Mouse (Mus musculus): ENCODE results near the gene Lrig2.

Lrig2 gene

GRCm38 (mm10) chr3:104511538-104512423 lies at the start of gene Lrig2:
TSS of gene Lrig2 (minus strand) at chr3:104511918.
- DNase-seq (ENCODE audit: extremely low spot score, low read depth, low spot score) = peak; percentile 95

DNA sequence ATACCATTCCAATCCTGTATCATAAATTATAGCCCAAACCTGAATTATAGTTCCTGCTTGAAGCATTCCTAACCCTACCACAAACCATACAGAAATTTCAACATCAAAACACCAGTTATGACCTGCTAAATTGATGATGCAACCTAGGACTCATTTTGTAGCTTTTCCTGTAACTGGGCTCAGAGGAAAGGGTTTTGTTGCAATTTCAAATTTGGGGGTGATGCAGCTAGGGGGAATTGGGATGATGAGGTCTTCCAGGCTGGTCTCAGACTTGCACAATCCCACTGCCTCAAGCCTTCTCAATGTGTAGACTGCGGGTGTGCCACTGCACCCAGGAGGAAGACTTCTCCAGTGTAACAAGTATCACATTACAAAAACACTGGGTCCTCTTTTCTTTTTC lies 44.9 kb upstream of the Lrig2 start:
- no peak for DNase-seq (ENCODE audit: extremely low spot score, low read depth, low spot score)

GRCm38 (mm10) chr3:104550594-104550993 lies 38.9 kb upstream of the Lrig2 start:
- no peak for DNase-seq (ENCODE audit: extremely low spot score, low read depth, low spot score)

- no peak for DNase-seq (ENCODE audit: extremely low spot score, low read depth, low spot score)
Measured at GRCm38 (mm10) chr3:104548367-104549087, 36.8 kb upstream of the Lrig2 start.

DNA sequence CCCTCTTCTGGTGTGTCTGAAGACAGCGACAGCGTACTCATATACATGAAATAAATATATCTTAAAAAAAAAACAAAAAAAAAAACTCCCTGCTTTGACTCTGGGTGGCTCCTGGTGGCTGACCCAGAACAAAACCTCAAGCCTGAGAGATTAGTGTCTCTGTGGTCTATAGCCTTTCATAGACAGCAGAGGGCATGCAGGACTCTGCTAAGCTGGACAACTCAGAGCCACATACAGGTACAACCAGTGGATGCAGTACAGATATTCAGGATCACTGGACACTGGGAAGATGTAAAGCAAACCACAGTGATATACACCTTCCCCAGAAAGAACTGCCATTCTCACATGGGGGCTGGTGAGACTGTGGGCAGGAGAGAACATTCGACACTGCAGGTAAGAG lies 32.1 kb upstream of the Lrig2 start:
- no peak for DNase-seq (ENCODE audit: extremely low spot score, low read depth, low spot score)

DNA sequence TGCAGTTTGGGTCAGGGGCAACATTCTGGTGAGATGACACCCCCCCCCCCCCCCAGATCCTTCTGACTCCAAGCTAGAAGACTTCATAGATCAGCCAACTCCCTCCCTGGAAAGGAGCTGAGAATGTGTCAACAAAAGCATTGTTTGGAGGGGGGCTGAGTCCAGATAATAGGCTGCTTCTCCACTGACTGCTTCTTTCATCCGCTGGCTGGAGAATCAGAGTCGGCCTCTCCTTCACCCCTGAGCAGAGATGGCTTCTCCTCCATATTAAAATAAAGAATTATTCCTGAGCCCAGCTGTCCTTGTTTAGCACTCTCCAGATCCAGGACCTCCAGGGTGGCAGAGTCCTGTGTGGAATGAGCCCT lies 30.3 kb upstream of the Lrig2 start:
- DNase-seq (ENCODE audit: extremely low spot score, low read depth, low spot score) = no peak

DNA sequence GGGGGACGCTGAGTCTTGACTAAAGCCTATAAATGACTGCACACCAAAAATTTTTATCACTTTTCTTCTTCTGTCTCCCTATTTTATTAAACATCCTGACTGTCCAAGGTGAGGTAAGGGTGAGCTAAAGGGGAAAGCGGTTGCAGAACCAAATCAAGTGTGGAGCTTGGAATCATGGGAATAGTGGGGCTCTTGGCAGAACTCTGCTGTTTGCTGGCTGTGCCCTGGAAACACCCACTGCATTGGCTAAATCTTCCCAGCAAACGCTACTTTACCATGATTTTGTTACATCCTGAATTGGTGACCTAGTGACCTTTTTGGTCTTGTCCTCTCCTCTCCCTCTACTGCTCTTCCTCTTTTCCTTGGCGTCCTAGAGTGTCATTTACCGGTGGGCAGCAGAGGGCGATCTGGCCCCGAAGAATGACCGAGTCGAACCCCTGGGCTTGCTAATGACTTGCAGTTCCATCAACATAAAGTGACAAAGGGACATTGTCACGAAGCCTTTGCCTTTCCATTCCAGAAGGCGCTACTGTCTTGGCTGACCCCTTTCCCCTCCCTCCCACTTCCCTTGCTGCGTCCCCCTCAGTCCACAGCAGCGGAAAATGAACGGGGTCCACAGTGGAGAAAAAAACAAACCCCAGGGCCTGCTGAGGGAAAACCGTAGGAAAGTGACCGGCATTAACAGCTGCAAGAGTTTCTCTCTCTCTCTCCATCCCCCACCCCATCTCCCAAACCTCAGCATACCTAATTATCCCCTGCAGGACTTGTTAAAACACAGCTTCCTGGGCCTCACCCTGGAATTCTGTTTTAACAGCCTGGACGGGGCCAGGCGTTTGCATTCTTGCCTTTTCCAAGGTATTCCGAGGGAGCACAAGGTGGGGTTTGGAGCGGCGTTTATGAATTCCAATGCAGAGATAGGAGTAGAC lies 29.7 kb upstream of the Lrig2 start:
- DNase-seq (ENCODE audit: extremely low spot score, low read depth, low spot score) = peak; percentile 69

- DNase-seq (ENCODE audit: extremely low spot score, low read depth, low spot score) = no peak
Measured at GRCm38 (mm10) chr3:104540480-104541138, 28.9 kb upstream of the Lrig2 start.

DNA sequence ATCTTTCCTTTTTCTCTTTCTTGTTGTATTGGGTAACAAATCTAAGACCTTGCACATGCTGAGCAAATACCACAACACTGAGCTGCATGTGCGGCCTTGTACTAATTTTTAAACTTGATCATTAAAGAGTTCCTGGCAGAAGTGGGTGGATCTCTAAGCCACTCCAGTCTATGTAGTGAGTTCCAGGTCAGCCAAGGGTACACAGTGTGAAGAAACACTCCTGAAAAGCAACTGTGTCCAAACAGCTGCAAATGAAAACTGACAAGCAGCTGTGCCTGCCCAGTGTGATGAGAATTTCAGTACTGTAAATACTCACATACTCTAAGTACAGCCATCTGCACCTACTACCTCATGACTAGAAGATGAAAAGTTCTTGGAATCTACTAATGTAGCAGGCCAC lies 21.5 kb upstream of the Lrig2 start:
- DNase-seq (ENCODE audit: extremely low spot score, low read depth, low spot score) = no peak

DNA sequence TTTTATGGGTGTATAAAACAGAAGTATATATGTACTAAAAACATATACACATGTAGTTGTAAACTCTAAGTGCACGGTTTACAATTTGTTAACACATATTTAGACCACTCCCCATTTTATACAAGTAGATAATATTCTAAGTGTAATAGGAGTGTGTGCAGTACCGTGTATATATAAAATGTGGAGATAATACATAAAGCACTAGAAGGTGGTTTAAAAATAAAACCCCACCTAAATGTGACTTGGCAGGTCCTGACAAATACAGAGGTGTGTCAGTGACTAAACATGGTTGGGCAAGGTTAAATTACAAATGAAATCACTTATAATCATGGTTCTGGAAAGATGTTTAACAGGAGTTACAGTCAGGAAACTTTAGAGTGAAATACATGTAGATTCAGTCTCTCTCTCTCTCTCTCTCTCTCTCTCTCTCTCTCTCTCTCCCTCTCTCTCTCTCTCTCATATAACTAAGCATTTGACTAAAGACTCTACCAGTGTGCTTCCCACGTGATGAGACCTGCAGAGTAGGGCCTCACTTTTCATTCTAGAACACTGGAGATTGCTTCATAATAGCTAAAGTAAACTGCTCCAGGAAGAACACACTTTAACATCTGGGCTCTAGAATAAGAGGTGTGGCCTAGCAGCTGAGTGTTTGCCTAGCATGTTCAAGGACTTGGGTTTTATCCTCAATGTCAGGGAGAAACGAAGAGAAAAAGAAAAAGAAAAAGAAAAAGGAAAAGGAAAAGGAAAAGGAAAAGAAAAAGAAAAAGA lies 14.6 kb upstream of the Lrig2 start:
- no peak for DNase-seq (ENCODE audit: extremely low spot score, low read depth, low spot score)

DNA sequence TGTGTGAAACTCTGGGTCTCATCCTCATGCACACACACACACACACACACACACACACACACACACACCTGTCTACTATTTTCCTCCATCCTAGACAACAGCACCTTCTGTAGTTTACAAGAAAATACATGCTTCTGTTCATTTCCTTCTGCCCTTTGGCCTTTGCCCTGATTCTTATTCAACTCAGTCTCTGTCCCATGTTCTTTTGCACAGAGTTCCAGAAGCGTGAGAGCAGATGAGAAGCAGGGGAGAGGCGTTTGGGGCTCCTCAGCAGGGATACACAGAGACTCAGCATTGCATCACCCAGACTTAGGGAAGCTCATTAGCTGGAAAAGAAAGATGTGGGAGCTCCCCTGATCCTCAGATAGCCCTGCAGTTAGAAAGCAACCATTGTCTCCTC lies 13.8 kb upstream of the Lrig2 start:
- DNase-seq (ENCODE audit: extremely low spot score, low read depth, low spot score) = no peak

GRCm38 (mm10) chr3:104525029-104525428 lies 13.3 kb upstream of the Lrig2 start:
- DNase-seq (ENCODE audit: extremely low spot score, low read depth, low spot score) = no peak

DNA sequence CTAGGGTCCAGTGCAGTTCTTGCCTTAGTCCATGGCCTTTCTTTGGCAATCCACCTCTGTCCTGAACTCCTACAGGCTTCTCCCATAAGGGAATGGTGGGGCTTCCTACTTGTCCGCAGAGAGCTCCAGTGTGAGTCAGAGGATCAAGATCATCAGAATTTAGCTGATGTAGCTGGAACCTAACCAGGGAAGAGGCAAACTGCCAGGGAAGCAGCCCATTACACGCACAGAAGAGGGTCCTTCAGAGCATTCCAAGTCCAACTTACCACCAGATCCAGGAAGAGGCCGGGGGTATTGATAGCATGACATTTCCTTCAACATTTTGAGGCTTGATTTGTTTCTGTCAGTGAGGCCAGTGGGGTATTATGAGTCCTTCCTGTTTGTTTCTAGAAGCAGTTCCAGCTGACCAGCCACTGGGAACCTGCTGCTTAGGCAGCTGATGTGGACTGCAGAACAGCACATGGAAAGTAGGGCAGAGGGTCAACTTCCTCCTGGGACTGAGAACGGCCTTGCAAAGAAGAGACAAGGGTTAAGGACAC lies 11.7 kb upstream of the Lrig2 start:
- DNase-seq (ENCODE audit: extremely low spot score, low read depth, low spot score) = no peak

DNA sequence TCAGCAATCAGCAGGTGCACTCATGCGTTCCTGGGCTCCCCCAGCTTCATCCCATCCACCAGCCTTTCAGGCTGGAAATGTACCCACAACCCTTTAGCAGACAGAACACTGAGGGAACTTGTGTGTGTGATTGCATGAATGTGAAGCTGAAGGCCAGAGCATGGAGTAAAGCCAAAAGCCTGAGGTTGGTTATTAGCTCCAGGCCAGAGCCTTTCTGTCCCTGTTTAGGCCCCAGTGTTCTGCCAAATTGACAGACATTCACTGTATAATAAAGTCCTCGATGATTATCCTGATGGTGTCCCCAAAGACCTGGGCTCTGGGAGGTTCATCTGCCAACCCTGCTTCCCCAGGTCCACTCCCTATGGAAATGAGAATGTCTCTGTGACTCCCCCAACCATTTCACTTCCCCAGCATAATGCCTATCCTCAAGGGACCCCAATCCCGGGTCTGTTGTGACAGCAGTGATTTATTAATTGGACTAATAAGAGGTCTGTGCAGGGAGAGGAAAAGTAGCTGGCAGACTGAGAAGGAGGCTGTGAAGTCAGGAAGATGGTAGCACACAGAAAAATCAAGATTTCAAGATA lies 9.7 kb upstream of the Lrig2 start:
- no peak for DNase-seq (ENCODE audit: extremely low spot score, low read depth, low spot score)

GRCm38 (mm10) chr3:104520471-104520870 lies 8.8 kb upstream of the Lrig2 start:
- DNase-seq (ENCODE audit: extremely low spot score, low read depth, low spot score) = no peak

DNA sequence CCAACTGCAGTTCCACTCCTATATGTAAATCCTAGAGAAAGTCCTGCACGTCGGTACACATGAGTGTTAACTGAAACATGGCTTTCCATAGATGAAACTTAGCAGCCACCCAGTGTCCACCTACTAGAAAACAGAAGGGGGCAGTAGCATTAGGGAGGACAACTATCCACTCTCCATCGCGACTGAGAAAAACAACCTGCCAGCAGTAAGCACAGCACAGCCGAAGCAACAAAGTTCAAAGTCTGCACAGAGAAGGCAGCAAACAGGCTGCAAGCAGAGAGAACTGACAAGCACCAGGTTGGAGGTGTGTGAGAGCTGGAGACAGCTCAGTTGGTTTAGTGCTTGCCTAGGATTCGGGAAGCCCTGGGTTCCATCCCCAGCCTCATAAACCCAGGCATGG lies 7.2 kb upstream of the Lrig2 start:
- DNase-seq (ENCODE audit: extremely low spot score, low read depth, low spot score) = no peak

DNA sequence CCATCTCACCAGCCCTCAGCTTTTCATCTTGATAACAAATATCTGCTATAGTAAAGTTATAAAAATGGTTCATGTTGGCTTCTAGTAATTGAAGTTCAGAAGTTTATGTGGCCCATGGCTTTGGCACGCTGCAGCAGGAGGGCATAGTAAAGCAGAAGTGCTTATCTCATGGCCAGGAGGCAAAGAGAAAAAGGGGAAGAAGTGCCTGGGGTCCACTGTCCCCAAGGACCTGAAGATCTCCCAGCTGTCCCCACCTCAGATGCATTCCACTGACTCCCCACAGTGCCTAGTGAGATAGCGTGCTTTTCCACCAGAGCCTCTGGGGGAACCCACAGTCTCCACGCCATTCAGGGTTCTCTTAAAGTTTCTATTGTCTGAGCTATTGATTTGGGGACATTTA lies 6.7 kb upstream of the Lrig2 start:
- no peak for DNase-seq (ENCODE audit: extremely low spot score, low read depth, low spot score)

DNA sequence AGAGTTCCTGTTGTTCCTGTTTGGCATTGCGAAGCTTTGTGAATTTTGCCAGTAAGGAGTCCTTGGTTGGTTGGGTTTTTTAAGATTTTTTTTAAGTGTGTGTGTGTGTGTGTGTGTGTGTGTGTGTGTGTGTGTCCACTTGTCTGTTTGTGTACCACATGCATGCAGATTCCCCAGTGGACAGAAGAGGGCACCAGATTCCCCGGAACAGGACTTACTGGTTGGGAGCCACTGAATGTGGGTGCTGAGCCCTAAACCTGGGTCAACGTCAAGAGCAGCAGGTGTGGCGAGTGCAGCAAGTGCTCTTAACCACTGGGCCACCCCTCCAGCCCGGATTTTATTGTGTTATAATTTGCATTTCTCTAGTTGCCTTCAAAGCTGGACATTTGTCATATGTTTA lies 5.4 kb upstream of the Lrig2 start:
- DNase-seq (ENCODE audit: extremely low spot score, low read depth, low spot score) = no peak

GRCm38 (mm10) chr3:104514510-104514909 lies 2.8 kb upstream of the Lrig2 start:
- no peak for DNase-seq (ENCODE audit: extremely low spot score, low read depth, low spot score)

DNA sequence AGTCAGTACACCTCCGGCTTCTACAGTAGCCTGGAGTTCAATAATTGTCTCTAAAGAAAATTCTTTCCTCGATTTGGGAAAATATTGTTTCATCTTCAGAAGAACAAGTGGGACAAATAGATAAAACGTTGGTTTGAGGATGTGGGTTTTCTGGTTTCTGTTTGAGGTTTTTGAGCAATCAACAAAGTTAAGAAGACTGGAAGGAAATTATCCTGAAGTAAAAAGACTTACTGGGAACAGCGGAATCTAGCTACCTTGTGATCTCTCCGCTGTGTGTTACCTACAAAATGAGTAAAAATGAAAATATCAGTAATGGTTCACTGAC lies 668 bp upstream of the Lrig2 start:
- no peak for DNase-seq (ENCODE audit: extremely low spot score, low read depth, low spot score)

Measured in hindlimb bud, embryonic 11.5 days (tissue).